Mouse (Mus musculus) cerebellum, adult 9-10 months (tissue): Measurements from ENCODE around the gene Sf1.
A peak's percentile ranks its signal among the peaks of the same experiment; 100 is the strongest.

Experiments
- DNase-seq: peaks from one replicate; pipeline ENCODE4 v3.0.0; 2022

The Sf1 gene

GRCm38 (mm10) chr19:6400096-6401086 lies 36.9 kb downstream of the Sf1 start:
- no peak for DNase-seq

GRCm38 (mm10) chr19:6401131-6401815 lies 37.8 kb downstream of the Sf1 start:
- peak; percentile 71 for DNase-seq

- no peak for DNase-seq
Observed at GRCm38 (mm10) chr19:6401951-6402350, 38.5 kb downstream of the Sf1 start.

- no peak for DNase-seq
Observed at GRCm38 (mm10) chr19:6403869-6404268, 40.4 kb downstream of the Sf1 start.

- DNase-seq: no peak
Observed at GRCm38 (mm10) chr19:6405433-6405832, 41.9 kb downstream of the Sf1 start.

GRCm38 (mm10) chr19:6407109-6407508 lies 43.6 kb downstream of the Sf1 start:
- DNase-seq: no peak

GRCm38 (mm10) chr19:6407816-6408510 lies 44.5 kb downstream of the Sf1 start:
- no peak for DNase-seq

GRCm38 (mm10) chr19:6408749-6409148 lies 45.3 kb downstream of the Sf1 start:
- no peak for DNase-seq

- DNase-seq: no peak
Observed at GRCm38 (mm10) chr19:6409176-6409575, 45.7 kb downstream of the Sf1 start.

GRCm38 (mm10) chr19:6409936-6410335 lies 46.4 kb downstream of the Sf1 start:
- no peak for DNase-seq

- DNase-seq: no peak
Observed at GRCm38 (mm10) chr19:6412798-6413197, 49.3 kb downstream of the Sf1 start.

GRCm38 (mm10) chr19:6415454-6415853 lies 52.0 kb downstream of the Sf1 start:
- no peak for DNase-seq

- no peak for DNase-seq
Observed at GRCm38 (mm10) chr19:6416124-6416770, 52.8 kb downstream of the Sf1 start.

GRCm38 (mm10) chr19:6416894-6417761 lies 53.6 kb downstream of the Sf1 start:
- DNase-seq: peak; percentile 63

GRCm38 (mm10) chr19:6418233-6418879 lies 54.9 kb downstream of the Sf1 start, which contains the start of gene Nrxn2:
Gene Nrxn2 (plus strand): TSS chr19:6418731.
- peak; percentile 95 for DNase-seq

- DNase-seq: peak; percentile 63
Observed at GRCm38 (mm10) chr19:6418984-6419692, 55.6 kb downstream of the Sf1 start.

- peak; percentile 60 for DNase-seq
Observed at GRCm38 (mm10) chr19:6419805-6420310, 56.4 kb downstream of the Sf1 start.

GRCm38 (mm10) chr19:6420481-6421210 lies 57.2 kb downstream of the Sf1 start:
- DNase-seq: peak; percentile 77

- peak; percentile 62 for DNase-seq
Observed at GRCm38 (mm10) chr19:6421211-6421590, 57.7 kb downstream of the Sf1 start.

- no peak for DNase-seq
Observed at GRCm38 (mm10) chr19:6422014-6422413, 58.5 kb downstream of the Sf1 start.
